Mouse (Mus musculus) stomach, postnatal 0 days (tissue): ENCODE data around the gene Calcoco1.

ENCODE experiments used
- CTCF ChIP-seq: IDR thresholded peaks from 2 replicates; pipeline ENCODE4 v1.5.1; 2016; ENCODE audit warnings: antibody characterized with exemption, low read depth, mild to moderate bottlenecking, moderate library complexity
- EP300 ChIP-seq: optimal IDR thresholded peaks from 2 replicates; pipeline ENCODE3; 2016; ENCODE audit warnings: antibody characterized with exemption

GRCm38 (mm10) chr15:102702972-102703371 is 19.0 kb downstream of the Calcoco1 start:
- TF ChIP-seq CTCF (no peak), EP300 (no peak)
